13 mouse cellular contexts compared by ENCODE assay signal in genomic region chr17:67252992-67253391, GRCm38 (mm10).
"Had no signal": no experiment of that assay in that cellular context is flagged by ENCODE, and none has a peak within 500 bp of the region (broad histone marks: within the 10 kb centered on the region; RNA-seq: fewer than 3 reads in every experiment).

No protein-coding gene starts in this region.

- H3K27me3 ChIP-seq: intestine, embryonic 15.5 days; limb, embryonic 13.5 days; midbrain, embryonic 15.5 days had no signal

- H3K9me3 ChIP-seq: intestine, embryonic 15.5 days; limb, embryonic 13.5 days; midbrain, embryonic 10.5 days; midbrain, embryonic 15.5 days had no signal

- H3K4me3 ChIP-seq: intestine, embryonic 15.5 days; limb, embryonic 13.5 days; midbrain, embryonic 10.5 days; midbrain, embryonic 15.5 days had no signal

- H3K27ac ChIP-seq: hindbrain, postnatal 0 days; intestine, embryonic 15.5 days; limb, embryonic 13.5 days; liver, embryonic 14.5 days; midbrain, embryonic 10.5 days; midbrain, embryonic 15.5 days had no signal

- ATAC-seq: hindbrain, postnatal 0 days; intestine, embryonic 15.5 days; midbrain, embryonic 15.5 days had no signal

- H3K4me1 ChIP-seq: intestine, embryonic 15.5 days; limb, embryonic 13.5 days; midbrain, embryonic 10.5 days; midbrain, embryonic 15.5 days had no signal

- DNase-seq: kidney, adult 2 months; kidney, postnatal 14 days; layer of hippocampus, adult 9-11 months; layer of hippocampus, postnatal 36 days; left cerebral cortex, postnatal 4 days; right cerebral cortex, postnatal 14 days; thymus, postnatal 36 days had no signal

- H3K9ac ChIP-seq: intestine, embryonic 15.5 days; limb, embryonic 13.5 days; liver, embryonic 14.5 days; midbrain, embryonic 15.5 days had no signal

- H3K4me2 ChIP-seq: intestine, embryonic 15.5 days; limb, embryonic 13.5 days; midbrain, embryonic 15.5 days had no signal

- H3K36me3 ChIP-seq: intestine, embryonic 15.5 days; limb, embryonic 13.5 days; midbrain, embryonic 10.5 days; midbrain, embryonic 15.5 days had no signal
